Mouse (Mus musculus) central nervous system, embryonic 18 days (tissue): ENCODE results near the gene Eif4ebp2. TPM values are rescaled to one million over a fixed set of nuclear protein-coding genes. Genes with fewer than 3 reads are reported as not detected.

ENCODE experiments used
- polyA plus RNA-seq: library from polyadenylated mRNA; depleted of rRNA; stranded (reverse); fragments of >200 nt; gene quantifications from 2 replicates; pipeline ENCODE4 v1.2.3, GENCODE M21; 2012; rRNA removed

Gene Eif4ebp2
- 38.5 and 43.5 TPM in 2 replicates for polyA plus RNA-seq

GRCm38 (mm10) chr10:61452645-61453044, at the start of gene Eif4ebp2:
Gene Eif4ebp2 (minus strand): TSS chr10:61452661.

DNA sequence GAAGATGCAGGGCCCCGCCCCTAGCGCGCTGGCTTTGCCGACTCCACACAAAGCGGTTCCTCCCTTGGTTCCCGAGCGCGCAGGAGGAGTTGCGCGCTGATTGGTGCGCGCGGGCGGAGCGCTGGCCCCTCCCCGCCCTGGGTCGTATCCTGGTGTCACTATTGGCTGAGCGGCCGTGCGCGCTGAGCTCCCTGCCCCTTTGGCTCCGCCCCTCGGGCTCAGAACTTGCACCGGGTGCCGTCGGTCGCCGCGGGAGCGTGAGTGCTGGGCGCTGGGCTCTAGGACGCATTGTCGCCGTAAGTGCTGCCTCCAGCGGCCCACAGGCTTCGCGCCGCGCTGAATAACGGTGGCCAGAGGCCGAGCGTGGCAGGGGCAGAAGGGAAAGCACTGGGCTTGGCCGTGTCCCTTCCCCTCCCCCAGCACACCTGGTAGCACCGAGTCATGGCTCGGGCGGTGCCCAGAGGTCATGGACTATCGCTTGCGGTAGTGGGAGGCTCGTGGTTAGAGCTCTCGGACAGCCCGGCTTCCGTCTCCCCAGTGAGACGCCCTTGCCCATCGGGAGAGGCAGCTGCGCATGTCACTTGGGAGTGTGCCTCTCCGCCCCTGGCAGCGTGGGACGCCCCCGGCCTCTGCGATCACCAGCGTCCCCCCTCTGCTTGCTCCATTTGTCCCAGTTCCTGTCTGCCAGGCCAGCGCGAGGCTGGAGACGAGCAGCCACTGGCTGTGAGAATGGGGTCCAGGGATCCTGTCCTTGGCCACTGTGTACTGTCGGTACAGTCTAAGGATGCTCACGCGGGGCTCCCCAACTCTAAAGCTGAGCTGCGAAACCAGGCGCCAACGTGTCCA, 23.4 kb upstream of the Eif4ebp2 start, which contains the start of gene Lrrc20:
Lrrc20 (plus strand) TSS at position 208 of the 846 bp plus-strand sequence.

DNA sequence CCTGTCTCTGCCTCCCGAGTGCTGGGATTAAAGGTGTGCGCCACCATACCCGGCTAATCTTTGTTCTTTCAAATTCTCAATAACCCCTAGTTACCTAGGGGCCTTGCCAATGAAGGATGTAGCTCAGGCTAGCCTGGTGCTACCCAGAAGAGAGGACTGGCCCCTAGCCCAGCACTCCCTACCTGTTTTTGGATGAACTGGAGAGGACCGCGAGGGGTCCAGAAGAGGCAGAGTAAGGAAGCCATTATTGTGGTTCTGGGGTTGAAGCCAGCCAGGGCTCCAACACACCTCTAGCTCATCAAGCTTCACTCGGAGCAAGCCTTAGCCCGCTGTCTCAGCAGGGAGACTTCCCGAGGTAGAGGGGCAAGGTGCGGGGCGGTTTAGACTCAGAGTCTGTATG, 34.8 kb downstream of the Eif4ebp2 start, which contains the start of gene Nodal:
Nodal (plus strand) TSS at position 301 of the 400 bp plus-strand sequence.

GRCm38 (mm10) chr10:61383021-61383714, 69.3 kb downstream of the Eif4ebp2 start, which contains the start of gene Pald1:
Gene Pald1 (minus strand): TSS chr10:61383530.

Other genes with a start within 250 kb of the Eif4ebp2 start
- 0.69 and 1.1 TPM in 2 replicates for gene Adamts14, start 179.2 kb downstream of the Eif4ebp2 start, polyA plus RNA-seq
- not detected in 2 replicates for gene Prf1, start 154.8 kb downstream of the Eif4ebp2 start, polyA plus RNA-seq
- gene Pald1, start 69.1 kb downstream of the Eif4ebp2 start, polyA plus RNA-seq: 23.0 and 23.1 TPM in 2 replicates
- gene Nodal, start 34.7 kb downstream of the Eif4ebp2 start, polyA plus RNA-seq: 0.52 and 0.66 TPM in 2 replicates
- 21.4 and 24.4 TPM in 2 replicates for gene Lrrc20, start 23.1 kb upstream of the Eif4ebp2 start, polyA plus RNA-seq
- gene Npffr1, start 142.8 kb upstream of the Eif4ebp2 start, polyA plus RNA-seq: 1.4 and 1.5 TPM in 2 replicates
- 162 and 163 TPM in 2 replicates for gene Ppa1, start 195.9 kb upstream of the Eif4ebp2 start, polyA plus RNA-seq
- 126 and 138 TPM in 2 replicates for gene Sar1a, start 227.6 kb upstream of the Eif4ebp2 start, polyA plus RNA-seq
- gene Tysnd1, start 242.9 kb upstream of the Eif4ebp2 start, polyA plus RNA-seq: 34.8 and 38.6 TPM in 2 replicates